Mouse (Mus musculus): ENCODE measurements at regions not wholly inside any gene's neighbourhood (a gene's known extent, or its start where the extent isn't known, plus 50 kb on each side); places are given as distances from the start of the nearest gene placed in this dataset.
A peak's percentile ranks its signal among the peaks of the same experiment; 100 is the strongest.

DNA sequence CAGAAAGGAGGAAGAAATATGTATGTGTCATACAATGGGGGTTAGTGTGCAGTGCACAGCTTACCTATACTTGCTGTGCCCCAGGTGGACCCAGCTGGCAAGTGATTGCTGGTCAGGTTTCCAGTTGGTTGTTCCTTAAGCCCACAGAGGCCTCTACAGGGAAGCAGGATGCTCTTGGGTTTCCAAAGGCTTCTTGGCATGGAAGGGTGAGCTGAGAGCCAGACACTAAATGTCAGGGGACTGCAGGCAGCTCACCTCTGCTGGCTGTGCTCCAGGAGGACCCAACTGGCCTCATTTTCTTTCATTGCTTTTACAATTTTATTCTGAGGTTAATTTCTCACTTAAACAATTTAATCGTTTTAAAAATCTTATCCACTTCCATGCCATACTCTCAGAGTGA, 108.1 kb downstream of the Gm10184 start:
- DNase-seq = no peak

DNA sequence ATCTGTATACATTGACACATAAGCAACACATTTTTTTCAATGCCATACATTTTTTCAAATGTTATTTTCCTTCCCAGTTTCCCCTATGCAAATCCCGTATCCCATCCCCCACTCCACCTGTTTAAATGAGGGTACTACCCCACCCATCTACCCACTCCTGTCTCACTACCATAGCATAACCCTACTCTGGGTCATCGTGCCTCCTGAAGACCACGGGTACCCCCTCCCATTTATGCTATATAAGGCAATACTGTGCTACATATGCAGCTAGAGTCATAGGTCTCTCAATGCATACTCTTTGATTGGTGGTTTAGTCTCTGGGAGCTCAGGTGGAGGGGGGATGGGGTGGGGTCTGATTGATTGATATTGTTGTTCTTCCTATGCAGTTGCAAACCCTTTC, 132.7 kb downstream of the Gm10184 start:
- DNase-seq = no peak

- DNase-seq = peak; percentile 5
Measured at GRCm38 (mm10) chr17:89766229-89766875, 143.9 kb downstream of the Gm10184 start.

DNA sequence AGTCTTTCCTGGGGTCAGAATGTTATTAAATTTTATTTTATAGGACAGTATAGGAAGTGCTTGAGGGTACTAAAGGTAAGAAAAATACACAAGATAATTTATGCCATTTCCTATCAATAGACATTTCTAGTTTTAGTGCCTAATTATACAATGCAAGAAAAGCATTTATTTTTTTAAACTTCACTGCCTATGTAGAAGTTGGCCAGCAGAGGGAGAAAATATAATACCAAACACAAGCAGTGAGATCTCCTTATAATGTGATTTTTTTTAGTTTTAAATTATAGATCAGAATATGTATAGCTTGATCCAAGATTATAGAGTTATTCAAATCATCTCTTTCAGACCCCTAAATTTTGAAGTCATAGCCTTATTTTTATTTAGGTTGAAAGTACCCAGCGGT, 172.8 kb downstream of the Gm10184 start:
- no peak for DNase-seq

DNA sequence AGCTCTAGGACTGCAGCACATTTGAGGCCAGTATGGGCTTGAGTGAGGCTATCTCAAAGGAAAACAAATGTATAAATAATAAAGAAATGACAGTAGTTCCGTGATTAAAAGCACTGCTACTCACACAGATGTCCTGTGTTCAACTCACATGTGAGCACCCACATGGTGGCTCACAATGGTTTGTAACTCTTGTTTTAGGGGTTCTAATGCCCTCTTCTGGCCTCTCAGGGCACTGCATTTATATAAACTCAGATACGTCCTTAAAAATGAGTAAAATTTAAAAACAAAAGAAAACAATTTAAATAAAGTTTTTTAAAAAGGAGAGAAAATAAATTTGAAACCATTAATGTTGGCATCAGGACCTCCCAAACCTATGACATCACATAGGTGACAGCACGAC, 184.7 kb downstream of the Gm10184 start:
- no peak for DNase-seq

- no peak for DNase-seq
Measured at GRCm38 (mm10) chr17:89681798-89682197, 228.5 kb downstream of the Gm10184 start.

GRCm38 (mm10) chr17:89658326-89658725, 251.9 kb downstream of the Gm10184 start:
- DNase-seq = no peak

- DNase-seq = no peak
Measured at GRCm38 (mm10) chr17:89656211-89656610, 254.0 kb downstream of the Gm10184 start.

GRCm38 (mm10) chr17:89654089-89654813, 256.0 kb downstream of the Gm10184 start:
- DNase-seq = no peak

- no peak for DNase-seq
Measured at GRCm38 (mm10) chr17:89646000-89646399, 264.2 kb downstream of the Gm10184 start.
